Mouse (Mus musculus) E14TG2a.4 (cell line): Measurements from ENCODE around the gene Rnh1.

Source experiments
- H3K27me3 ChIP-seq: 2 replicates; pipeline ENCODE4 v1.6.1; 2014; ENCODE audit warnings: low read length, control low read depth; ENCODE audit not compliant: insufficient read depth
- H3K36me3 ChIP-seq: 2 replicates; pipeline ENCODE4 v1.6.1; 2014; ENCODE audit warnings: low read length, control low read depth; ENCODE audit not compliant: insufficient read depth
- H3K4me1 ChIP-seq: replicated peaks from 2 replicates; pipeline ENCODE4 v1.6.1; 2014; ENCODE audit warnings: low read depth, low read length, control low read depth
- H3K4me3 ChIP-seq: replicated peaks from 2 replicates; pipeline ENCODE4 v1.5.1; 2014; ENCODE audit warnings: mild to moderate bottlenecking, low read length
- H3K9me3 ChIP-seq: 2 replicates; pipeline ENCODE4 v1.6.1; 2014; ENCODE audit warnings: low read length, control low read depth
- CTCF ChIP-seq: conservative IDR thresholded peaks from 2 replicates; pipeline ENCODE4 v1.5.1; 2014; ENCODE audit warnings: low read length
- NANOG ChIP-seq: IDR thresholded peaks from 2 replicates; pipeline ENCODE4 v1.6.1; 2014; ENCODE audit warnings: borderline replicate concordance, low read length, mixed read lengths
- POU5F1 ChIP-seq: IDR thresholded peaks from 2 replicates; pipeline ENCODE4 v1.6.1; 2014; ENCODE audit warnings: low read length, borderline replicate concordance

The Rnh1 gene

GRCm38 (mm10) chr7:141176173-141176572 lies 3.5 kb upstream of the Rnh1 start:
- Histone ChIP-seq H3K4me1 (peaks cover 32% of the 10 kb centered on the region), H3K27me3 (peaks cover 2% of the 10 kb centered on the region; the same call in 1 of the 2 replicates), H3K9me3 (no peaks in the 10 kb centered on the region), H3K36me3 (no peaks in the 10 kb centered on the region), H3K4me3 (no peak overlapping the region)
- TF ChIP-seq NANOG, result no peak
- peak; percentile 78 for TF ChIP-seq CTCF

GRCm38 (mm10) chr7:141175068-141175467 lies 2.4 kb upstream of the Rnh1 start:
- TF ChIP-seq CTCF, result no peak
- TF ChIP-seq NANOG, result no peak
- no peak for TF ChIP-seq POU5F1

GRCm38 (mm10) chr7:141173323-141173850 lies 730 bp upstream of the Rnh1 start:
- H3K4me1 ChIP-seq, result peaks cover 48% of the 10 kb centered on the region
- no peaks in the 10 kb centered on the region for H3K27me3 ChIP-seq
- H3K9me3 ChIP-seq, result no peaks in the 10 kb centered on the region
- TF ChIP-seq POU5F1 (no peak), CTCF (no peak), NANOG (no peak)
- peak overlapping the region; percentile 81 for H3K4me3 ChIP-seq
- H3K36me3 ChIP-seq, result no peaks in the 10 kb centered on the region

More at GRCm38 (mm10) chr7:141175068-141175467, 2.4 kb upstream of the Rnh1 start:
- H3K27me3 ChIP-seq, result peaks cover 2% of the 10 kb centered on the region; the same call in 1 of the 2 replicates
- H3K9me3 ChIP-seq, result no peaks in the 10 kb centered on the region
- peaks cover 34% of the 10 kb centered on the region for H3K4me1 ChIP-seq
- H3K36me3 ChIP-seq, result no peaks in the 10 kb centered on the region
- H3K4me3 ChIP-seq, result no peak overlapping the region

GRCm38 (mm10) chr7:141169866-141170265 lies 2.8 kb downstream of the Rnh1 start:
- H3K4me3 ChIP-seq, result no peak overlapping the region
- TF ChIP-seq CTCF (no peak), POU5F1 (no peak), NANOG (no peak)
- peaks cover 14% of the 10 kb centered on the region for H3K36me3 ChIP-seq
- H3K4me1 ChIP-seq, result peaks cover 51% of the 10 kb centered on the region
- H3K27me3 ChIP-seq, result no peaks in the 10 kb centered on the region
- no peaks in the 10 kb centered on the region for H3K9me3 ChIP-seq

- Histone ChIP-seq H3K9me3 (no peaks in the 10 kb centered on the region), H3K36me3 (peaks cover 19% of the 10 kb centered on the region), H3K27me3 (no peaks in the 10 kb centered on the region), H3K4me3 (no peak overlapping the region), H3K4me1 (peaks cover 56% of the 10 kb centered on the region)
- TF ChIP-seq NANOG, result no peak
- no peak for TF ChIP-seq POU5F1
- no peak for TF ChIP-seq CTCF
Observed at GRCm38 (mm10) chr7:141169300-141169699, 3.4 kb downstream of the Rnh1 start.

- Histone ChIP-seq H3K27me3 (no peaks in the 10 kb centered on the region), H3K4me1 (peaks cover 61% of the 10 kb centered on the region), H3K36me3 (peaks cover 27% of the 10 kb centered on the region), H3K9me3 (no peaks in the 10 kb centered on the region), H3K4me3 (peak overlapping the region; percentile 78)
- no peak for TF ChIP-seq POU5F1
Observed at GRCm38 (mm10) chr7:141168518-141168953, 4.1 kb downstream of the Rnh1 start.

GRCm38 (mm10) chr7:141167901-141168517 lies 4.6 kb downstream of the Rnh1 start:
- Histone ChIP-seq H3K4me3 (peak overlapping the region; percentile 78), H3K27me3 (no peaks in the 10 kb centered on the region), H3K4me1 (peaks cover 56% of the 10 kb centered on the region), H3K9me3 (no peaks in the 10 kb centered on the region), H3K36me3 (peaks cover 32% of the 10 kb centered on the region)
- TF ChIP-seq POU5F1 (no peak), CTCF (no peak), NANOG (no peak)

- H3K4me3 ChIP-seq, result no peak overlapping the region
- H3K36me3 ChIP-seq, result peaks cover 62% of the 10 kb centered on the region
- peaks cover 44% of the 10 kb centered on the region for H3K4me1 ChIP-seq
- H3K27me3 ChIP-seq, result no peaks in the 10 kb centered on the region
- TF ChIP-seq POU5F1, result no peak
- TF ChIP-seq CTCF, result no peak
- TF ChIP-seq NANOG, result no peak
- no peaks in the 10 kb centered on the region for H3K9me3 ChIP-seq
Observed at GRCm38 (mm10) chr7:141164850-141165249, 7.8 kb downstream of the Rnh1 start.

GRCm38 (mm10) chr7:141164397-141164796 lies 8.3 kb downstream of the Rnh1 start:
- TF ChIP-seq POU5F1, result no peak
- H3K36me3 ChIP-seq, result peaks cover 67% of the 10 kb centered on the region

More at GRCm38 (mm10) chr7:141164397-141164796, 8.3 kb downstream of the Rnh1 start:
- Histone ChIP-seq H3K27me3 (no peaks in the 10 kb centered on the region), H3K9me3 (no peaks in the 10 kb centered on the region), H3K4me1 (peaks cover 41% of the 10 kb centered on the region), H3K4me3 (no peak overlapping the region)
